Mouse (Mus musculus) testis, postnatal 14 days (tissue): ENCODE data around the gene Slc32a1.

Source experiments
- DNase-seq: peaks from one replicate; pipeline ENCODE4 v3.0.0; 2021; ENCODE audit warnings: low spot score

The Slc32a1 gene

DNA sequence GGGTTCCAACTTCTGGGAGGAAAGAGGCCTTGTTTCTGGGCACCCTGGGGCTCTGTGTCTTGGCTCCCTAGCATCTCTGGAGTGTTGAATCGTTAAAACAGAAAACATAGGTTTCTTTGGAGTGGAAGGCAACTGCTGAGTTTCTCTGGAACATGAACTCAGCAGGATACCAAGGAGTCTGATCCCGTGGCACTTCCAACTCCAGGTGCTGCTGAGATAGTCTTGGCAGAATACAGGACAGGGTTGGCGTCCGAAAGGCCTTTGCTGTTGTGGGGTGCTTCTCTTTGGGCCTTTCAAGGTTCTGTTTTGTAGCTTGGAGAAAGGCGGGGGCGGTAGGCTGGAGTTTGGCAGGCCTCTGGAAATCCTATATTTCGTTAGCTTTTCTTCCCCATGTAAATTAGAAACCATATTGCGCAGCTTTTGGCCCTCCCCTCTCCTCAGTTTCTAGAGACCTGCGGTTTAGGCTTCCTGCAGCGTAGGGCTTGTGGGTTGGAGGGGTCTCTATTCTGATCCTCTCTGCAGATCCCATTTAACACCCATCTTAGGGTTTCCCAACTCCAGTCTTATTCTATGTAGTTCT, 2.2 kb downstream of the Slc32a1 start:
- no peak for DNase-seq

DNA sequence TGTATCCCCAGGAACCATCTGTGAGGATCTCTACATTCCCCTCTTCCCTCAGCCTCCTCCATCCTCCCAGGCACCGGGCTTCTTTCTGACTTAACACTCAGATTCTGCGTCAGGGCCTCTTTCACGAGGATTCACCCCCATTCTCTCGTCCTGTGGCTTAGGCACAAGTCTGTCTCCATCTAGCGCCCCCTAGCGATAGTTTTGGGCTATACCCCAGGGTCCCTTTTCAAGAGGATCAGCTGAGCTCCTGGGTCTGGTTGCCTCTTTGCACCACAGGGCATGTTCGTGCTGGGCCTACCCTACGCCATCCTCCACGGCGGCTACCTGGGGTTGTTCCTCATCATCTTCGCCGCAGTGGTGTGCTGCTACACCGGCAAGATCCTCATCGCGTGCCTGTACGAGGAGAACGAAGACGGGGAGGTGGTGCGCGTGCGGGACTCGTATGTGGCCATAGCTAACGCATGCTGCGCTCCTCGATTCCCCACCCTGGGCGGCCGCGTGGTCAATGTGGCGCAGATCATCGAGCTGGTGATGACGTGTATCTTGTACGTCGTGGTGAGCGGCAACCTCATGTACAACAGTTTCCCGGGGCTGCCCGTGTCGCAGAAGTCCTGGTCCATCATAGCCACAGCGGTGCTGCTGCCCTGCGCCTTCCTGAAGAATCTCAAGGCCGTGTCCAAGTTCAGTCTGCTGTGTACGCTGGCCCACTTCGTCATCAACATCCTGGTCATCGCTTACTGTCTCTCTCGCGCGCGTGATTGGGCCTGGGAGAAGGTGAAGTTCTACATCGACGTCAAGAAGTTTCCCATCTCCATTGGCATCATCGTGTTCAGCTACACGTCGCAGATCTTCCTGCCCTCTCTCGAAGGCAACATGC, 3.2 kb downstream of the Slc32a1 start:
- peak; percentile 71 for DNase-seq

DNA sequence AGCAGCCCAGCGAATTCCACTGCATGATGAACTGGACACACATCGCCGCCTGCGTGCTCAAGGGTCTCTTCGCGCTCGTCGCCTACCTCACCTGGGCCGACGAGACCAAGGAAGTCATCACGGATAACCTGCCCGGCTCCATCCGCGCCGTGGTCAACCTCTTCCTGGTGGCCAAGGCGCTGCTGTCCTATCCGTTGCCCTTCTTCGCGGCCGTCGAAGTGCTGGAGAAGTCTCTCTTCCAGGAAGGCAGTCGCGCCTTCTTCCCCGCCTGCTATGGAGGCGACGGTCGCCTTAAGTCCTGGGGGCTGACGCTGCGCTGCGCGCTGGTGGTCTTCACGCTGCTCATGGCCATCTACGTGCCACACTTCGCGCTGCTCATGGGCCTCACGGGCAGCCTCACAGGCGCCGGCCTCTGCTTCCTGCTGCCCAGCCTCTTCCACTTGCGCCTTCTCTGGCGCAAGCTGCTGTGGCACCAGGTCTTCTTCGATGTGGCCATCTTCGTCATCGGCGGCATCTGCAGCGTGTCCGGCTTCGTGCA, 3.9 kb downstream of the Slc32a1 start:
- no peak for DNase-seq

DNA sequence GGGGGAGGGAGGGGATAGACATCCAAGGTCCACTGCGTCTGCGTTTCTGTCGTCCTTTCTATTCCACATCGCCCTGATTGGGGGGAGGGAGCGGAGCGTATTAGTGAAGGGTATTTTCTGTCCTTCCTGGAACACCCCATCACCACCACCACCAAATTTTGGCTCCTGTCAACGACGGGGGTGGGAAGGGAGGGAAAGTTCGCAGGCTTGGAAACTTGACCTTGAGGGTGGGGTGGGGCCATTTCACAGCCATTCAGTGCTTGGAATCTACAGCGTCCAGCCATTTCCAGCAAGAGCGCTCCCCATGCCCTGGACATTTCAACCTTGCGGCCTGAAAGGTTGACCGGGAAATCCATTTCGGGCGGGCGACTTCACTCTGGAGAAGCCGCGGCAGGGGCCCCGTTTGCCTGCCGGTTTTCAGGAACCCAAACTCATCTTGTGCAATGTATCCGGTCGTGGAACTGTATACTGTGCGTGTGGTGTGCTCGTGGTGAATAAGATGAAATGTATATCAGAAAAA, 4.7 kb downstream of the Slc32a1 start:
- no peak for DNase-seq

DNA sequence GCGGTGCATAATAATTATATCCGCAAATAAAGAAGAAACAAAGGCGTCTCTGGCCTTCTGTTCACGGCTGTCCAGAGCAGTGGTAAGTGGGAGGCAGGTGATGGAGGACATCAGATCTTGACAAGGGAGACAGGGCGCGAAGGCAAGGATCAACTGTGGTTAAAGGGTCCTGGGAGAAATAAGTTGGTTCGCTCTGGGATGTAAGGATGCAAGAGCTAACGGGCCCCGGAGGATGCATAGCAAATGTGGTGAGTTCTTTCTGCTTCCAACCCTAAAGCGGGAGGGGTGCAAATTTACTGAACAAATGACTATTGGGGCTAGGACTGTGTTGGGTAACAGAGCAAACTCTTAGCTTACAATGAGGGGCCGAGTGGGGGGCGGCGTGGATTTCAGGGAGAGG, 5.1 kb downstream of the Slc32a1 start:
- DNase-seq, result no peak

DNA sequence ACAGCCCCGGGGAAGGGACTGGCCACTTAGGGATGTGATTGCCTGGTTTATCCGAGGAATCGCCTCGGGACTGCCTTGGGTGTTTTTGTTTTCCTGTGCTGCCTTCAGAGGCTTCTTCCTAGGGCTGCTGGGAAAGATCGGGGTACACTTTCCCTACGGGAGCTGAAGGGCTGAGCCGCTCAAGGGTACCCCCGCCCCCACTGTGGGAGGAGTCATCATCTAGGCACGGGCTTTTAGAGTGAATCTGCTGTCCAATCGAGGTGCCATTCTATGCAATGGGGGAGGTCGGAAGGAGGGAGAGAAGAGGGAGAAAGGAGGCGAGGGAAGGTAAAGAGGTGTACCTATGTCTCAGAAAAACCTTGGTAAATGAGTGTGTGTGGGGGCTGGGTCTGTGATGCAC, 5.7 kb downstream of the Slc32a1 start:
- no peak for DNase-seq

DNA sequence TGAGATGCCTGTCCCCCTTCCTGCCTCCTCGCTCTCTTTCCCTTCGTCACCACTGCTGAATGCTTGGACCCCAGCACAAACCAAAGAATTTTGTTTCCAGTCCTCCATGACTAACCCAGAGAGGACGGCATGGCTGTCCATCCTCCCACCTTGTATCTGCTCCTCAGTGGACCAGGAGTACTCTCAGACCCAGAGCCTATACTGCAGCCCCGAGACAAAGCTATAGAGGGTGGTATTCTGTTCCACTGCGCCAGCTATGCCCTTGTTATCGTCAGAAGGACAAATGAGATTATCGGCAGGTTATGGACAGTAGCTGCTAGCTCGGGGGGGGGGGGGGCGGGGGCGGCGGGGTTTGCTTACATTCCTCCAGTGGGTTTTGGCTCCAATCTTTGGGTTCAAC, 6.2 kb downstream of the Slc32a1 start:
- no peak for DNase-seq

DNA sequence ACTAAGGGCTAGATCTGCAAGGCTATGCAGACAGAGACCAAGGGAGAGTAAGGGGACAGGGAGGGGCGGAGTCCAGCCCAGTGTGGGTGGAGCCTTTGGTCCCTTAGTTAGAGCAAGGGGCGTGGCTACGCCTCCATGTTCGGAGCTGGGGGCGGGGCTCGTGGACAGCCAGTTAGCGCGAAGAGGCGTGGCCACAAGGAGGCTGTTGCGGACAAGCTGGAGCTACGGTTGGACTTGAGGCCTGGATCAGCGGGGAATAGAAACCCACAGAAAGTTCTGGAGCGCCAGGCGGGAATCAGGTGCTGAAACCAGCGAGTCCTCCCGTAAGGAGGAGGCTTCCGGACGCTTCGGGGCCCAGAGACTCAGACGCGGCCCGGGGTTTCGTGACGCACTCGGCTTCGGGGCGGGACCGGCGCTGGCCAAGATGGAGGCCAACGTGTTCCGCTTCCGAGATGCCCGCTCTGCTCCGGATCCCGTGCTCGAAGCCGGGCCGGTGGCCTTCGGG, 14.2 kb downstream of the Slc32a1 start, which contains the start of gene Actr5:
Actr5 (plus strand) TSS at position 171 of the 505 bp plus-strand sequence.
- DNase-seq, result peak; percentile 96

DNA sequence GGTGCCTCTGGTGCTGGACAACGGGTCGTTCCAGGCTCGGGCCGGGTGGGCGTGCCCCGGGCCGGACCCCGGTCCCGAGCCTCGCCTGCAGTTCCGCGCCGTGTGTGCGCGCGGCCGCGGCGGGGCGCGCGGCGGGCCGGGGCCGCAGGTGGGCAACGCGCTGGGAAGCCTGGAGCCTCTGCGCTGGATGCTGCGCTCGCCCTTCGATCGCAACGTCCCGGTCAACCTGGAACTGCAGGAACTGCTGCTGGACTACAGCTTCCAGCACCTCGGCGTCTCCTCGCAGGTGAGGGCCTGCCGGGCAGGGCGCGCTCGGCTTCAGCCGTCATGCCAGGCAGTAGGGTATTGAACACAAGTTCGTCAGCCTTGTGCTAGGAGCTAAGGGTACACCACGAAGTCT, 14.7 kb downstream of the Slc32a1 start:
- DNase-seq, result peak; percentile 58

DNA sequence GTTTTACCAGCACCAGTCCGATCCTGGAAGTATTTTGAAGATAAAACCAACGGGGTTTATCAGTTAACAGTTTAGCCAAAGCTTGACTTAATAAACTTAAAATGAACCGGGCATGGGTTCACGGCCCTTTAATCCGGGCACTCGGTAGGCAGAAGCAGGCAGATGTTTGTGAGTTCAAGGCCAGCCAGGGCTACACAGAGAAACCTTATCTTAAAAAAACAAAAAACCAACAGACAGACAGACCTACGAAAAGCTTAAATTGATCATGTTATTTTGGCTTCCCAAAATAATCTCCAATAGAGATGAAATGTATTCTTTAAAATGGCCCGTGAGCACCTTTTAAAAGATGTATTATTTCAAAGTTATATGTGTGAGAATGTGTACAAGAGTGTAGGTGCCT, 15.1 kb downstream of the Slc32a1 start:
- no peak for DNase-seq

DNA sequence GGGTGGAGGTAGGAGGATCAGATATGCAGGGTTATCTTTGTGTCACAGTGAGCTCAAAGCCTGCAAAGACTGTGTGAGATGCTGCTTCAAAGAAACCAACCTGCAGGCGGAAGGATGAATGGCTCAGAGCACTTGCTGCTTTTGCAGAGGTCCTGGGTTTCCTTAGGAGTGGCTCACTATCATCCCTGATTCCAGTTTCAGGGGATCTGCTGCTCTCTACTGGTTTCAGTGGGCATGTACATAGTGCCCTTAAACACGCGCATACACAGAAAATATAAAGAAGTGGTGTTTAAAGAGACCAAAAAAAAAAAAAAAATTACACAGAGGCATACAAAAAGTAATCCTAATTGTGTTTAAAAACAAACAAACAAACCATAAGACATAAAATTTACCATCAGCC, 18.3 kb downstream of the Slc32a1 start:
- DNase-seq, result no peak

DNA sequence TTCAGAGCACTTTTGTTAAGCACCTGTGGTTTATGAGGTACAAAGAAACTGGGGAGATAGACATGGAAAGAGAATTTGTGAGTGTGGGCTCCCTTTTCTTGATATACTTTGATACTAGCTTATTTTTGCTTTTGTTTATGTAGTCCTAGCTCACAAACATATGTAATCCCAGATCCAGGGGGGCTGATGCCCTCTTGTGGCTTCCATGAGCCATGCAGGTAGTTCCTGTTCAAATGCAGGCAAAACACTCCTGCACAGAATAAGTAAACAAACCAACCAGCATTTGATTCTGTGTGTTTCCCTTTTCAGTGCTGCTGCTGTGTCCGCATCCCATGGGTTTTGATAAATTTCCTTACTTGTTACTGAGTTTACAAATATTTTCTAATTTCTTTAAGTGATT, 18.8 kb downstream of the Slc32a1 start:
- no peak for DNase-seq

DNA sequence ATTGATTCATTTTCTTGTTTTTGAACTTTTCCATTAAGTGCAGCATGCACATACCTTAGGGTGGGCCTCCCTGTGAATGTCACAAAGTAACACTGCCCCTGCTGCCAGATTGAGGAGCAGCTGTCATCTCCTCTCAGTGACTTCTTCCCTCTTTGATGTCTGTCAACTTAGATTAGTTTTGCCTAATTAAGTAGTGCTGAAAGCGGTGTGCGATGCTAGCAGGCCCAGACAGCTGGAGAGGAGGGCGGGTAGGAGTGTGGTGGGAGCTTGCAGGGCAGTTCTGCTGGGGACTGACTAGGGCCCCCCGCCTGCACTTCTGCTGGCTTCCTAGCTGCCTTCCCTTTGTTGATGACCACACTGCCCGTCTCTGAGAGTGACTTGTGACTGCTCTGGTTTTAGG, 21.3 kb downstream of the Slc32a1 start:
- DNase-seq, result no peak

DNA sequence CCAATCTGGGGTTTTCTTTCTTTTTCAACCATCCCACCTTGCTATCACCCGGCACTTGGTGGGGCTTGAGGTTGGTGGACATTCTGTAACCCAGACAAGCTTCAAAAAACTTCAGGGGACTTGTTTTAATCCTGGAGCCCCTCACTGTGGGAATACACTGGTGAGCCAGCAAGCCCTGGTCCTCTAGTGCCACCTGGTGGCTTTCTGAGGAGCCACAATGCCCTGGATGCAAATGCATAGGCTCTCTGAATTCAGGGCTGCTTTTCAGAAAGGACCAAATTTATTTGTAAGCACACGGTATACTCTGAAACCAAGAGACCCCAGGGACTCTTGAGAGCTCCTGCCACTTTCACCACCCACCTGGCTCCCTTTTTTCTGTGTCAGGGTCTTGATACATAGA, 31.3 kb downstream of the Slc32a1 start:
- no peak for DNase-seq

DNA sequence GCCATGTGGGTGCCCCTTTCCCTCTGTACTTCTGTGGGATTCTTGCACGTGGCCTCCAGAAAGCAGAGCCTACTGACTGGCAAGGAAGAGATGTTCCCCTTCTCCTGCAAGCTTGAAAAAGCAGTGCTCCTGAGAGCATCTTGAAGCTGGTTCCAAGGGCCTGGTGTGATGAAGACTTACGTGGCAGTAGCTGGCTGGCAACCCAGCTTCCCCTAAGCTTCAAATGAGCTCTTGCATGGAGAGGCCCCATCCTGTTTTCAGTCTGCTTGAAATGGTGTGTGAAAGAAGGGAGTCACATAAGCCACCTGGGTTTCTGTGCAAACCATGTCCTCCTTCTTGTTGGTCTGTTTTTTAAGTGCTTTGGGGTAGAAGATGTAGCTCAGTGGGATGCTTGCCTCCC, 32.0 kb downstream of the Slc32a1 start:
- DNase-seq, result no peak

DNA sequence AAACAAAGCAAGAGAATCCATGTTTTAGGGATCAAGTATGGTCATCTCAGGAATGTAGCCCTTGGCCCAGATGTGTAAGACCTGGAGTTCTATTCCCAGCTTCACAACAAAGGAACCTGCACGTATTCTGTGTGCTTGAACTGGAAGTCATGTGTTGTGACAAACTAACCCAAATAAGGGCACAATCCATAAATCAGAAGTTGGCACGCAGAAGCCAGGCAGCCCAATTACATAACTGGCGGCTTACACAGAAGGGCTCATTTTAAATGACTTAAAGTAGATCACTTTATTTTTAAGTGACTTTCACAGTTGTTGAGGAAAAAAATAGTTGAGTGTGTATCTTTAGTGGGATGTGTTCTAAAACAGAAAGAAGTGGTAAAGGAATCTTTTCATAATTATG, 33.2 kb downstream of the Slc32a1 start:
- DNase-seq, result no peak

DNA sequence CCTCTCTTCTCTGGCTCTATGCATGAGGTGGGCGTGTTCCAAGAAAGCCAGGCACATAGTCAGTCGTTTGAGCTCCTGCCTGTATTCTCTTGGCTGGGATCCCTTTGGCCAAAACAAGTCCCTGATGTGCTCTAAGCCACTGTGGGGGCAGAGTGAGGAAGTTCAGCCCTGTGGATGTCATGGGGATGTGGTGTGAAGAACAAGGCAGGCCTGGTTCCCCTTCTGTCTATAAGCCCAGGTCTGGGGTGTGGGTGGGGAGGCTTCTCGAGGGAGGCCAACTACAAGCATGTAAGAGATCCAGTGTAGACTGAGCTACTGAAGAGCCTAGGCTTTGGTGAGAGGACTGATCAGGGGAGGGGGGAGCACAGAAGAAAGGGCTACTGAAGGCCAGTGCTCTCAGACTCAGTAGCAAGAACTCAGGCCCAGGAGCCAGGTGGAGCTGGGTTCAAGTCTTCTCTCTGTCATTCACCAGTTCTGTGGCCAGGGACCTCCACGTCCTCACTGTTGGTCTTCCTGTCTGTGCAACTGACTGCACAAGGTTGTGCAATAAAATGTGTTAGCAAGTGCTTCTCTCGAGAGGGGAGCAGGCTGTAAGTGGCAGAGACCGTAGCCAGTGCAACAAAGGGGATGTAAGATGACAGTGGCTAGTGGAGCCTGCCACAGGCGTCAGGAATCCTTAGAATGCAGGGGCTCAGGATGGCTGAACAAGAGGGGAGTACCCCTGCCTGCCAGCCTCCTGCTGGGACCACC, 40.8 kb downstream of the Slc32a1 start:
- DNase-seq, result no peak

DNA sequence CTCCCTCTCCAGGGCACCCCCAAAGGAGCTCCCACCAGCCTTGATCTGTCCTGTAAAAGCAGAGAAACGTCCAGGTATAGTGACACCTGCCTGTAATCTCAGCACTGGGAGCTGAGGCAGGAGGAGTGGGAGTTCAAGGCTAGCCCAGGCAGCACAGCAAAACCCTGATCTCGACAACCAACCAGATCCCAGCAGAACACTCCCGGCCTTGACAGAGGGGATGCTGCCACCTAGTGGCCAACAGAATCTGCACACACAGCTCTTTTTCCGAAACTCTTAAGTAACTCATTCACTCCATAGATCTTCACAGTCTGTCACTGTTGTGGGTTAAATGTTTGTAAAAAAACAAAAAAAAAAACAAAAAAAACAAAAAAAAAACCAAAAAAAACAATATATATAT, 42.4 kb downstream of the Slc32a1 start:
- peak; percentile 44 for DNase-seq

DNA sequence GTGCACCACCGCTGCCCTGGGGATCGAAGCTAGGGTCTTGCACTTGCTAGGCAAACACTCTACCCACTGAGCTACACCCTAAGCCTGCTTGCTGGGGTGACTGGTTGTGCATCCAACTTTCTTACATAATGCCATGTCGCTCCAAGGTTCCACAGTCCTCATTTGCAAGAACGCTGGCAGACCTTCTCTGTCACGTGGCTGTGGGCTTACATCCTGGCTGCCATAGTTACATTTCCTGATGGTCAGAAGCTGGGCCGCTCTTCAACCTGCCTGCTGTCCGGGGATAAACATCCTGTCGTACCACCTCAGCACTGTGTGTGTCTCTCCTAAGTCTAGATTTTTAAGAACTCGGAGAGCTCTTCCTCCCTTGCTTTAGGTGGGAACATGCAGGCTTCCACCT, 44.1 kb downstream of the Slc32a1 start:
- no peak for DNase-seq

DNA sequence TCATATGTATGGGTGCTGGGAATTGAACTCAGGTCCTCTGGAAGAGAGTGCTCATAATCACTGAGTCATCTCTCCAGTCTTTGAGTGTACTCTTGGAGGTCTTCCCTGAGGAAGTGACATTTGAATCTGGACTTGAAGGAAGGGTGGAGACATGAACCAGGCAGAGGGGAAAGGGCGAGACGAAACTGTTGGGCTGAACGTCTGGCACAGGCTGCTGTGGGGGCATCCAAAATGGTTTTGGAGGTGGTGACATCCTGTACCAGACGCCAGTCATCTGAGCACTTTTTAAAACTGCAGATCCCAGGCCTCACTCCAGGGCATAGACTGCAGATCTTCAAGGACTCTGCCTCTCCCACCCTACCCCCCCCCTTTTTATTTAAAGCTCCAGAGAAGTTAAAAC, 45.2 kb downstream of the Slc32a1 start:
- DNase-seq, result no peak

DNA sequence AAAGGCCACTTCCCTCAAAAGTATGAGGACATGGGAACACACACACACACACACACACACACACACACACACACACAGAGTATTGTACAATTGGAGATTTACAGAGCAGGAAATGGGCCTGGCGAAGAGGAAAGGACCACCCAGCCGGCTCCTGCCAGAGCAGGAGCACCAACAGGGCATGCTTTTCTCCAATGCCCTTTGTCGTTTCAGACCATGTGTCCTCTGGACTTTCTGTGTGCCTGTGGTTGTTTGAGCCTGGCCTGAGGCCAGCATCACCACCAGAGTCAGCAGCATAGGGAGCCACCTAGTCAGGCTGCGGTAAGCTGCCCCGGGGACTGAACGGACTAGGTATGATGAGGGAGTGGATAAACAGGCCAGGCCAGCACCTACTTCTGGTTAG, 48.3 kb downstream of the Slc32a1 start:
- DNase-seq, result no peak

DNA sequence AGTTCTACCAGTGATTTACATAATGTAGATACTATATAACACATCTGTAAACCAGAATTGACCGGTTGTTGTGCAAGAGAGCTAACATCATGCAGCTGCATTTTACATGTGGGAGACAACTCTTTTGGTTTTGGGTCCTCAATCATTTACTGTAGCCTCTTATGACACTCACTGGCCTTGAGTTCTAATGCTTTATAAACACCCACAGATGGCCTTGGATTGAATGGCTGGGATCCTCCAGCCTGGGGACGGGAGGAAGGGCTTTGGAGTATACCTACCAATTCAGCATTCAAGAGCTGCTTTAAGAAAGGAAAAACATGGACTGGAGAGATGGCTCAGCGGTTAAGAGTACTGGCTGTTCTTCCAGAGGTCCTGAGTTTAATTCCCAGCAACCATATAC, 48.8 kb downstream of the Slc32a1 start:
- DNase-seq, result no peak
